Mouse (Mus musculus): Measurements from ENCODE around the gene Dpf2. TPM values are rescaled to one million over a fixed set of nuclear protein-coding genes. Genes with fewer than 3 reads are reported as not detected.

Gene Dpf2
- polyA plus RNA-seq, 1 experiment from 2014 or later, result 49.9 TPM

GRCm38 (mm10) chr19:5856604-5857003, 56.2 kb downstream of the Dpf2 start:
- 92% methylated on average over 9 of the region's 9 CpGs for WGBS
- H3K27ac ChIP-seq (ENCODE audit: low read depth, low read length), result no peak overlapping the region
- no peak for ATAC-seq
- 0 out of 2 replicates have a peak, but pooled peaks cover under 1% of the 10 kb centered on the region for H3K4me1 ChIP-seq (replicated peaks; ENCODE audit: control insufficient read depth, insufficient read depth, low read length)
- peaks cover 64% of the 10 kb centered on the region for H3K36me3 ChIP-seq (ENCODE audit: control insufficient read depth, insufficient read depth)
- H3K9me3 ChIP-seq (ENCODE audit: control insufficient read depth), result no peaks in the 10 kb centered on the region
- TF ChIP-seq CTCF (IDR thresholded peaks at IDR 0.05; ENCODE audit: low read depth), result no peak
- H3K4me3 ChIP-seq (ENCODE audit: low read depth, low read length), result no peak overlapping the region
- no peaks in the 10 kb centered on the region for H3K27me3 ChIP-seq (replicated peaks; ENCODE audit: control insufficient read depth, insufficient read depth, low read length)
- H3K4me2 ChIP-seq (replicated peaks; ENCODE audit: low read depth), result no peak overlapping the region
- no peak overlapping the region for H3K9ac ChIP-seq (ENCODE audit: low read depth, low read length)

GRCm38 (mm10) chr19:5852035-5852722, 60.6 kb downstream of the Dpf2 start:
- Histone ChIP-seq H3K36me3 (ENCODE audit: control insufficient read depth, insufficient read depth) (peaks cover 33% of the 10 kb centered on the region; the same call in 1 of the 2 replicates), H3K9me3 (ENCODE audit: control insufficient read depth) (no peaks in the 10 kb centered on the region), H3K27me3 (replicated peaks; ENCODE audit: control insufficient read depth, insufficient read depth, low read length) (no peaks in the 10 kb centered on the region), H3K27ac (ENCODE audit: low read depth, low read length) (peak overlapping the region; percentile 72; the same call in 1 of the 2 replicates), H3K9ac (ENCODE audit: low read depth, low read length) (no peak overlapping the region), H3K4me1 (replicated peaks; ENCODE audit: control insufficient read depth, insufficient read depth, low read length) (peaks cover 32% of the 10 kb centered on the region), H3K4me3 (ENCODE audit: low read depth, low read length) (no peak overlapping the region), H3K4me2 (replicated peaks; ENCODE audit: low read depth) (no peak overlapping the region)
- TF ChIP-seq CTCF (IDR thresholded peaks at IDR 0.05; ENCODE audit: low read depth), result no peak
- WGBS, result 66% methylated on average over 12 of the region's 12 CpGs
- no peak for ATAC-seq

GRCm38 (mm10) chr19:5851481-5851971, 61.3 kb downstream of the Dpf2 start:
- peak overlapping the region; percentile 72 for H3K27ac ChIP-seq (ENCODE audit: low read depth, low read length)
- WGBS, result 35% methylated on average over 5 of the region's 5 CpGs
- no peak overlapping the region for H3K9ac ChIP-seq (ENCODE audit: low read depth, low read length)
- no peaks in the 10 kb centered on the region for H3K27me3 ChIP-seq (replicated peaks; ENCODE audit: control insufficient read depth, insufficient read depth, low read length)
- peaks cover 34% of the 10 kb centered on the region for H3K4me1 ChIP-seq (replicated peaks; ENCODE audit: control insufficient read depth, insufficient read depth, low read length)
- ATAC-seq, result no peak
- 0 out of 2 replicates have a peak overlapping the region, but pooled peaks have one; percentile 25 for H3K4me2 ChIP-seq (replicated peaks; ENCODE audit: low read depth)
- no peaks in the 10 kb centered on the region for H3K9me3 ChIP-seq (ENCODE audit: control insufficient read depth)
- peaks cover 26% of the 10 kb centered on the region; the same call in 1 of the 2 replicates for H3K36me3 ChIP-seq (ENCODE audit: control insufficient read depth, insufficient read depth)
- H3K4me3 ChIP-seq (ENCODE audit: low read depth, low read length), result no peak overlapping the region
- TF ChIP-seq CTCF (IDR thresholded peaks at IDR 0.05; ENCODE audit: low read depth), result no peak

- 86% methylated on average over 3 of the region's 3 CpGs for WGBS
- Histone ChIP-seq H3K27me3 (replicated peaks; ENCODE audit: control insufficient read depth, insufficient read depth, low read length) (no peaks in the 10 kb centered on the region), H3K27ac (ENCODE audit: low read depth, low read length) (peak overlapping the region; percentile 99), H3K9ac (ENCODE audit: low read depth, low read length) (no peak overlapping the region), H3K36me3 (ENCODE audit: control insufficient read depth, insufficient read depth) (peaks cover 20% of the 10 kb centered on the region; the same call in 1 of the 2 replicates), H3K4me3 (ENCODE audit: low read depth, low read length) (no peak overlapping the region), H3K4me1 (replicated peaks; ENCODE audit: control insufficient read depth, insufficient read depth, low read length) (peaks cover 34% of the 10 kb centered on the region), H3K4me2 (replicated peaks; ENCODE audit: low read depth) (0 out of 2 replicates have a peak overlapping the region, but pooled peaks have one; percentile 68), H3K9me3 (ENCODE audit: control insufficient read depth) (no peaks in the 10 kb centered on the region)
- no peak for TF ChIP-seq CTCF (IDR thresholded peaks at IDR 0.05; ENCODE audit: low read depth)
- ATAC-seq, result no peak
These were observed 62.0 kb downstream of the Dpf2 start for GRCm38 (mm10) chr19:5850860-5851259.

- WGBS, result 14% methylated on average over 11 of the region's 11 CpGs
These were observed 62.8 kb downstream of the Dpf2 start for GRCm38 (mm10) chr19:5849843-5850527.

More at GRCm38 (mm10) chr19:5849843-5850527, 62.8 kb downstream of the Dpf2 start:
- H3K4me3 ChIP-seq (ENCODE audit: low read depth, low read length), result no peak overlapping the region
- peaks cover 34% of the 10 kb centered on the region for H3K4me1 ChIP-seq (replicated peaks; ENCODE audit: control insufficient read depth, insufficient read depth, low read length)
- H3K27me3 ChIP-seq (replicated peaks; ENCODE audit: control insufficient read depth, insufficient read depth, low read length), result no peaks in the 10 kb centered on the region
- H3K9ac ChIP-seq (ENCODE audit: low read depth, low read length), result 0 out of 2 replicates have a peak overlapping the region, but pooled peaks have one; percentile 59
- peak overlapping the region; percentile 68 for H3K4me2 ChIP-seq (replicated peaks; ENCODE audit: low read depth)
- H3K36me3 ChIP-seq (ENCODE audit: control insufficient read depth, insufficient read depth), result peaks cover 13% of the 10 kb centered on the region; the same call in 1 of the 2 replicates
- no peaks in the 10 kb centered on the region for H3K9me3 ChIP-seq (ENCODE audit: control insufficient read depth)
- H3K27ac ChIP-seq (ENCODE audit: low read depth, low read length), result peak overlapping the region; percentile 99
- peak; percentile 99 for TF ChIP-seq CTCF (IDR thresholded peaks at IDR 0.05; ENCODE audit: low read depth)
- peak; percentile 48 for ATAC-seq
